Mouse (Mus musculus) limb, embryonic 10.5 days (tissue): ENCODE results near the gene Adssl1. TPM values are rescaled to one million over a fixed set of nuclear protein-coding genes. Genes with fewer than 3 reads are reported as not detected.
A peak's percentile ranks its signal among the peaks of the same experiment; 100 is the strongest.

Experiments
- DNase-seq: peaks from one replicate; pipeline ENCODE4 v3.0.0-alpha.2; 2017; ENCODE audit warnings: low spot score
- H3K27ac ChIP-seq: fragments of 300-500 bp; sonication (generic); 2 replicates; pipeline ENCODE4 v1.5.1; 2016; ENCODE audit warnings: mild to moderate bottlenecking
- H3K27me3 ChIP-seq: fragments of 300-500 bp; sonication (generic); 2 replicates; pipeline ENCODE4 v1.6.1; 2016; ENCODE audit warnings: low read depth, mild to moderate bottlenecking; ENCODE audit not compliant: poor library complexity, severe bottlenecking
- H3K36me3 ChIP-seq: fragments of 300-500 bp; sonication (generic); 2 replicates; pipeline ENCODE4 v1.6.1; 2016; ENCODE audit warnings: mild to moderate bottlenecking, moderate library complexity
- H3K4me1 ChIP-seq: fragments of 300-500 bp; sonication (generic); 2 replicates; pipeline ENCODE4 v1.6.1; 2016
- H3K4me3 ChIP-seq: fragments of 300-500 bp; sonication (generic); 2 replicates; pipeline ENCODE4 v1.5.1; 2016; ENCODE audit warnings: mild to moderate bottlenecking, moderate library complexity
- H3K9me3 ChIP-seq: fragments of 300-500 bp; sonication (generic); replicated peaks from 2 replicates; pipeline ENCODE4 v1.6.1; 2016; ENCODE audit warnings: mild to moderate bottlenecking
- WGBS: fragments of 180-500 bp; shearing (Covaris S2); methylation state at CpG from one replicate; pipeline ENCODE4 v1.1.7; 2016; 5-methylcytosine and 5-hydroxymethylcytosine counted together
- polyA plus RNA-seq: library from polyadenylated mRNA; unstranded; fragments of >200 nt; fragmentation: Nextera tagmentation; extraction: Ambion mirVana; gene quantifications from 2 replicates; pipeline ENCODE4 v1.2.1, GENCODE M21; 2016

Gene Adssl1
- polyA plus RNA-seq, 1 experiment from 2014 or later = 3.0 TPM

- Histone ChIP-seq H3K36me3 (no peaks in the 10 kb centered on the region), H3K4me3 (no peak overlapping the region; the same call in 1 of the 2 replicates), H3K9me3 (no peaks in the 10 kb centered on the region), H3K27ac (peak overlapping the region; percentile 20; the same call in 1 of the 2 replicates), H3K27me3 (peaks cover 48% of the 10 kb centered on the region), H3K4me1 (peaks cover 41% of the 10 kb centered on the region)
- 15% methylated on average over 8 of the region's 8 CpGs for WGBS
- peak; percentile 70 for DNase-seq
These were observed 1.9 kb upstream of the Adssl1 start for GRCm38 (mm10) chr12:112617898-112618380.

GRCm38 (mm10) chr12:112618981-112619685 lies 712 bp upstream of the Adssl1 start:
- Histone ChIP-seq H3K27ac (peak overlapping the region; percentile 79), H3K27me3 (peaks cover 48% of the 10 kb centered on the region)
- DNase-seq = no peak

GRCm38 (mm10) chr12:112620354-112621061 lies 663 bp downstream of the Adssl1 start:
- H3K36me3 ChIP-seq = no peaks in the 10 kb centered on the region
- 10% methylated on average over 16 of the region's 16 CpGs for WGBS
- peak overlapping the region; percentile 79 for H3K27ac ChIP-seq
- no peaks in the 10 kb centered on the region for H3K9me3 ChIP-seq
- no peak for DNase-seq
- H3K27me3 ChIP-seq = peaks cover 48% of the 10 kb centered on the region
- peak overlapping the region; percentile 62 for H3K4me3 ChIP-seq
- H3K4me1 ChIP-seq = peaks cover 55% of the 10 kb centered on the region

More at GRCm38 (mm10) chr12:112618981-112619685, 712 bp upstream of the Adssl1 start:
- 20% methylated on average over 13 of the region's 13 CpGs for WGBS
- Histone ChIP-seq H3K36me3 (no peaks in the 10 kb centered on the region), H3K4me1 (peaks cover 53% of the 10 kb centered on the region), H3K4me3 (peak overlapping the region; percentile 62), H3K9me3 (no peaks in the 10 kb centered on the region)

- 90% methylated on average over 3 of the region's 3 CpGs for WGBS
- Histone ChIP-seq H3K27me3 (peaks cover 48% of the 10 kb centered on the region), H3K4me3 (no peak overlapping the region), H3K9me3 (no peaks in the 10 kb centered on the region), H3K36me3 (no peaks in the 10 kb centered on the region), H3K4me1 (peaks cover 60% of the 10 kb centered on the region), H3K27ac (no peak overlapping the region)
- DNase-seq = no peak
These were observed 2.1 kb downstream of the Adssl1 start for GRCm38 (mm10) chr12:112621900-112622299.

- H3K4me1 ChIP-seq = peaks cover 56% of the 10 kb centered on the region
- no peak overlapping the region for H3K4me3 ChIP-seq
- H3K9me3 ChIP-seq = no peaks in the 10 kb centered on the region
- 18% methylated on average over 2 of the region's 2 CpGs for WGBS
- peaks cover 40% of the 10 kb centered on the region for H3K27me3 ChIP-seq
- no peak overlapping the region for H3K27ac ChIP-seq
- DNase-seq = peak; percentile 78
- H3K36me3 ChIP-seq = no peaks in the 10 kb centered on the region
These were observed 3.9 kb downstream of the Adssl1 start for GRCm38 (mm10) chr12:112623742-112624141.

- WGBS = 85% methylated on average over 4 of the region's 4 CpGs
- DNase-seq = no peak
- Histone ChIP-seq H3K27me3 (peaks cover 20% of the 10 kb centered on the region), H3K4me3 (no peak overlapping the region), H3K36me3 (no peaks in the 10 kb centered on the region), H3K4me1 (peaks cover 46% of the 10 kb centered on the region), H3K27ac (no peak overlapping the region), H3K9me3 (no peaks in the 10 kb centered on the region)
These were observed 5.9 kb downstream of the Adssl1 start for GRCm38 (mm10) chr12:112625700-112626099.

GRCm38 (mm10) chr12:112626455-112626854 lies 6.6 kb downstream of the Adssl1 start:
- H3K4me3 ChIP-seq = no peak overlapping the region
- H3K4me1 ChIP-seq = peaks cover 44% of the 10 kb centered on the region
- no peak for DNase-seq
- H3K9me3 ChIP-seq = no peaks in the 10 kb centered on the region
- no peak overlapping the region for H3K27ac ChIP-seq
- 80% methylated on average over 6 of the region's 6 CpGs for WGBS
- H3K27me3 ChIP-seq = peaks cover 13% of the 10 kb centered on the region
- no peaks in the 10 kb centered on the region for H3K36me3 ChIP-seq

- Histone ChIP-seq H3K4me3 (no peak overlapping the region), H3K9me3 (no peaks in the 10 kb centered on the region), H3K36me3 (no peaks in the 10 kb centered on the region), H3K27ac (no peak overlapping the region; the same call in 1 of the 2 replicates), H3K27me3 (peaks cover 4% of the 10 kb centered on the region), H3K4me1 (peaks cover 47% of the 10 kb centered on the region)
- 58% methylated on average over 7 of the region's 7 CpGs for WGBS
- no peak for DNase-seq
These were observed 7.4 kb downstream of the Adssl1 start for GRCm38 (mm10) chr12:112627097-112627881.

GRCm38 (mm10) chr12:112628197-112628596 lies 8.4 kb downstream of the Adssl1 start:
- no peaks in the 10 kb centered on the region for H3K9me3 ChIP-seq
- H3K36me3 ChIP-seq = no peaks in the 10 kb centered on the region
- H3K4me1 ChIP-seq = peaks cover 46% of the 10 kb centered on the region
- peak overlapping the region; percentile 59; the same call in 1 of the 2 replicates for H3K27ac ChIP-seq
- H3K27me3 ChIP-seq = no peaks in the 10 kb centered on the region
- WGBS = 89% methylated on average over 6 of the region's 6 CpGs
- no peak for DNase-seq
- no peak overlapping the region for H3K4me3 ChIP-seq

GRCm38 (mm10) chr12:112628928-112629721 lies 9.3 kb downstream of the Adssl1 start:
- no peaks in the 10 kb centered on the region for H3K27me3 ChIP-seq
- peak; percentile 79 for DNase-seq
- WGBS = 39% methylated on average over 19 of the region's 19 CpGs
- peaks cover 41% of the 10 kb centered on the region for H3K4me1 ChIP-seq
- peak overlapping the region; percentile 38 for H3K4me3 ChIP-seq
- peak overlapping the region; percentile 59; the same call in 1 of the 2 replicates for H3K27ac ChIP-seq
- no peaks in the 10 kb centered on the region for H3K9me3 ChIP-seq
- H3K36me3 ChIP-seq = no peaks in the 10 kb centered on the region

- DNase-seq = no peak
- H3K4me1 ChIP-seq = peaks cover 39% of the 10 kb centered on the region
- no peak overlapping the region for H3K4me3 ChIP-seq
- H3K36me3 ChIP-seq = no peaks in the 10 kb centered on the region
- H3K27ac ChIP-seq = no peak overlapping the region
- no peaks in the 10 kb centered on the region for H3K27me3 ChIP-seq
- whole genome bisulfite sequencing = 92% methylated on average over 12 of the region's 12 CpGs
- H3K9me3 ChIP-seq = no peaks in the 10 kb centered on the region
These were observed 10.2 kb downstream of the Adssl1 start for GRCm38 (mm10) chr12:112630029-112630428.

GRCm38 (mm10) chr12:112630796-112631195 lies 11.0 kb downstream of the Adssl1 start:
- Histone ChIP-seq H3K4me1 (peaks cover 39% of the 10 kb centered on the region), H3K9me3 (no peaks in the 10 kb centered on the region), H3K36me3 (no peaks in the 10 kb centered on the region), H3K27me3 (no peaks in the 10 kb centered on the region), H3K4me3 (no peak overlapping the region), H3K27ac (no peak overlapping the region)
- 92% methylated on average over 5 of the region's 5 CpGs for WGBS
- DNase-seq = no peak
